Mouse (Mus musculus) E14TG2a.4 (cell line): ENCODE measurements around the gene Hist1h1c.

Experiments used
- CTCF ChIP-seq: conservative IDR thresholded peaks from 2 replicates; pipeline ENCODE4 v1.5.1; 2014; ENCODE audit warnings: low read length
- NANOG ChIP-seq: IDR thresholded peaks from 2 replicates; pipeline ENCODE4 v1.6.1; 2014; ENCODE audit warnings: borderline replicate concordance, low read length, mixed read lengths

DNA sequence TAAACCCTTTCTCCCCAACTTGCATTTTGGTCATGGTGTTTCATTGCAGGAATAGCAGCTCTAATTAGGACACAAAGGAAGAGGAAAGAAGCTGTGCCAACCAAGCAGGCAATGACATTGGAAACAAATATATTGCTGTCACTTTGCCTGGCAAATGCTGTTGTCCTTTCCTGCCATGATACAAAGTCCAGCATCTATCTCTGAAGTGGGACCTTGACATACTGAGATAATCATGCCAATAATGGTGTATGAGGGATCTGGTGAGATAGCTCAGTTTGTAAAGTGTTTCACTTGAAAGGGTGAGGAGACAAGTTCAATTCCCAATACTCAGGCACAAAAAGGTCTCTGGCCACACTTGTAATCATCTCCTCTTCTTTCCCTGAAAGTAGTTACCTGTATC lies 28.2 kb downstream of the Hist1h1c start:
- TF ChIP-seq CTCF (no peak), NANOG (no peak)
